Mouse (Mus musculus) lung, postnatal 0 days (tissue): ENCODE data around the gene Ruvbl1. TPM values are rescaled to one million over a fixed set of nuclear protein-coding genes. Genes with fewer than 3 reads are reported as not detected.
A peak's percentile ranks its signal among the peaks of the same experiment; 100 is the strongest.

Source experiments
- ATAC-seq: fragments of 200-750 bp; cut with Nextera tagmentation; 2 replicates; pipeline ENCODE4 v1.8.0; 2017; ENCODE audit warnings: moderate library complexity
- DNase-seq: peaks from one replicate; pipeline ENCODE4 v3.0.0-alpha.2; 2016; ENCODE audit warnings: low spot score
- H3K27ac ChIP-seq: fragments of 300-500 bp; sonication (generic); 2 replicates; pipeline ENCODE4 v1.5.1; 2014; ENCODE audit warnings: antibody characterized with exemption, mild to moderate bottlenecking, low read length, mixed read lengths
- H3K27me3 ChIP-seq: fragments of 300-500 bp; sonication (generic); replicated peaks from 2 replicates; pipeline ENCODE4 v1.6.1; 2014; ENCODE audit warnings: low read length, mixed read lengths; ENCODE audit not compliant: insufficient read depth
- H3K36me3 ChIP-seq: fragments of 300-500 bp; sonication (generic); 2 replicates; pipeline ENCODE4 v1.6.1; 2014; ENCODE audit warnings: low read length, mixed read lengths; ENCODE audit not compliant: insufficient read depth
- H3K4me1 ChIP-seq: fragments of 300-500 bp; sonication (generic); 2 replicates; pipeline ENCODE4 v1.6.1; 2014; ENCODE audit warnings: antibody characterized with exemption, low read depth, low read length, mixed read lengths; ENCODE audit not compliant: insufficient read depth
- H3K4me2 ChIP-seq: fragments of 300-500 bp; sonication (generic); replicated peaks from 2 replicates; pipeline ENCODE4 v1.6.1; 2014; ENCODE audit warnings: low read depth, mild to moderate bottlenecking, low read length, moderate library complexity, mixed read lengths
- H3K4me3 ChIP-seq: fragments of 300-500 bp; sonication (generic); 2 replicates; pipeline ENCODE4 v1.5.1; 2014; ENCODE audit warnings: low read depth, low read length
- H3K9ac ChIP-seq: fragments of 300-500 bp; sonication (generic); replicated peaks from 2 replicates; pipeline ENCODE4 v1.6.1; 2014; ENCODE audit warnings: low read depth, mild to moderate bottlenecking
- H3K9me3 ChIP-seq: fragments of 300-500 bp; sonication (generic); 2 replicates; pipeline ENCODE4 v1.6.1; 2016; ENCODE audit warnings: low read length, mixed read lengths
- CTCF ChIP-seq: IDR thresholded peaks from 2 replicates; pipeline ENCODE4 v1.5.1; 2016; ENCODE audit warnings: antibody characterized with exemption, mild to moderate bottlenecking
- EP300 ChIP-seq: IDR thresholded peaks from 2 replicates; pipeline ENCODE4 v1.6.1; 2016; ENCODE audit warnings: antibody characterized with exemption, mild to moderate bottlenecking, control low read depth
- WGBS: fragments of 180-500 bp; shearing (Covaris S2); extraction: QIAGEN DNeasy Blood & Tissue Kit; methylation state at CpG from one replicate; pipeline ENCODE4 v1.1.7; 2014; 5-methylcytosine and 5-hydroxymethylcytosine counted together
- polyA plus RNA-seq: library from polyadenylated mRNA; unstranded; fragments of >200 nt; fragmentation: Nextera tagmentation; extraction: Ambion mirVana; gene quantifications from 2 replicates; pipeline ENCODE4 v1.2.1, GENCODE M21; 2015

Ruvbl1 gene
- polyA plus RNA-seq, 1 experiment from 2014 or later = 48.5 TPM

DNA sequence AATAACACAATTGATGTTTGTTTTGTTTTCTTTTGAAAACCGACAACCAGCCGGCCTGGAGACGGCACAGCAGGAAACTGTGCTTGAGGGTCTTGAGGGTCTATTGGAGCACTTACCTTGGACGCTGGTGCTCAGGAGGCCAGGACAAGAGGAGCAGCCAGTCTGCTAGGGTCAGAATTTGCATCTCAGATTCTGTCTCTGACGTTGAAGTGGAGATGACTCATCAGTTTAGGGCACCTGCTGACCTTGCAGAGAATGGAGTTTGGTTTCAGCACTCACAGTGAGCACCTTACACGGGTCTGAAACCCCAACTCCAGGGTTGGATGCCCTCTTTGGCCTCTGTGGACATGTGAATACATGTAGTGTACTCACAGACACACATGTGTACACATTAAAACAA is 4.7 kb downstream of the Ruvbl1 start:
- Histone ChIP-seq H3K9ac (no peak overlapping the region), H3K27me3 (no peaks in the 10 kb centered on the region), H3K27ac (no peak overlapping the region), H3K4me3 (no peak overlapping the region), H3K9me3 (no peaks in the 10 kb centered on the region), H3K4me2 (no peak overlapping the region), H3K36me3 (peaks cover 21% of the 10 kb centered on the region; the same call in 1 of the 2 replicates), H3K4me1 (peaks cover 10% of the 10 kb centered on the region; the same call in 1 of the 2 replicates)
- 67% methylated on average over 6 of the region's 6 CpGs for WGBS
- no peak for DNase-seq
- TF ChIP-seq CTCF (no peak), EP300 (no peak)
- ATAC-seq = no peak

DNA sequence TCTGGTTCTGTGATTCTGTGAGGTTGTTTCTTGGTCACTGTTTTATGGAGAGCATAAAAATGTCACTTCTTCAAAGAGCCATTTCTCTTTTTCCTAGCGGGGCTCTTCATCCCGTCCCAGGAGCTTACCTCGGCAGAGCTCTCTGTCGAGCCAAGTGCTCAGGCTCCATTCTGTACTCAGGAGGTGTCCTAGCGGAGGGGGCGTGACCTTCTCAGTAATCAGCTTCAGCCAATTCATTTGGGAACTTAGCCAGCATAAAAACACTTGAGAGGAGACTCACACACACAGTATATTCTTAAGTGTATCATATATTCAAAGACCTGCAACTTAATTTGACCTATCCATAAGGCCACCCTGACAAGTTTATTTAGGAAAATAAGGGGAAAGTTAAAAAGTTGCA is 15.2 kb downstream of the Ruvbl1 start:
- Histone ChIP-seq H3K4me1 (no peaks in the 10 kb centered on the region), H3K4me2 (no peak overlapping the region), H3K4me3 (no peak overlapping the region), H3K36me3 (peaks cover 17% of the 10 kb centered on the region; the same call in 1 of the 2 replicates), H3K9me3 (no peaks in the 10 kb centered on the region), H3K27ac (no peak overlapping the region), H3K27me3 (no peaks in the 10 kb centered on the region), H3K9ac (no peak overlapping the region)
- WGBS = 59% methylated on average over 6 of the region's 6 CpGs
- no peak for DNase-seq
- TF ChIP-seq EP300 (no peak), CTCF (no peak)
- no peak for ATAC-seq

- TF ChIP-seq EP300 (no peak), CTCF (no peak)
These were observed 17.9 kb downstream of the Ruvbl1 start for GRCm38 (mm10) chr6:88483111-88483510.

DNA sequence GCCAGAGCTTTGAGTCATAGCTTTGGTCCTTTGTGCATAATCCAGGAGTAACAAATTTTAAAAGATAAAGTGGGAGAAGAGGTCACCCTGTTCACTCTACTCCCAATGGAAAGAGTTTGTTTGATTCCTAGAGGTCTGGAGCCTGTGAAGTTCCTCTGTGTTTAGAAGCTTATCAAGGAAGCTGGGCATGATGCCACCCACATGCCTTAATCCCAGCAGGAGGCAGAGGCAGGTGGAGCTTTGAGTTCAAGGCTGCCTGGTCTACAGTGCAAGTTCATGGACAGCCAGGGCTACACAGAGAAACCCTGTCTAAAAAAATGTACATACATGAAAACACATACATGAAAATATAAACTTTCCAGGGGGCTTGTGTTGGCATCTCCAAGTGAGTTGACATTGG is 18.7 kb downstream of the Ruvbl1 start:
- ATAC-seq = no peak
- H3K36me3 ChIP-seq = peaks cover 17% of the 10 kb centered on the region; the same call in 1 of the 2 replicates
- TF ChIP-seq EP300 (no peak), CTCF (no peak)

More at GRCm38 (mm10) chr6:88483111-88483510, 17.9 kb downstream of the Ruvbl1 start:
- no peak overlapping the region for H3K27ac ChIP-seq
- WGBS = 55% methylated on average over 7 of the region's 7 CpGs
- H3K4me1 ChIP-seq = no peaks in the 10 kb centered on the region
- no peak overlapping the region for H3K9ac ChIP-seq
- H3K36me3 ChIP-seq = peaks cover 17% of the 10 kb centered on the region; the same call in 1 of the 2 replicates
- DNase-seq (peak; percentile 50), ATAC-seq (peak; percentile 25)
- no peak overlapping the region for H3K4me3 ChIP-seq
- no peak overlapping the region for H3K4me2 ChIP-seq
- H3K9me3 ChIP-seq = no peaks in the 10 kb centered on the region
- no peaks in the 10 kb centered on the region for H3K27me3 ChIP-seq

DNA sequence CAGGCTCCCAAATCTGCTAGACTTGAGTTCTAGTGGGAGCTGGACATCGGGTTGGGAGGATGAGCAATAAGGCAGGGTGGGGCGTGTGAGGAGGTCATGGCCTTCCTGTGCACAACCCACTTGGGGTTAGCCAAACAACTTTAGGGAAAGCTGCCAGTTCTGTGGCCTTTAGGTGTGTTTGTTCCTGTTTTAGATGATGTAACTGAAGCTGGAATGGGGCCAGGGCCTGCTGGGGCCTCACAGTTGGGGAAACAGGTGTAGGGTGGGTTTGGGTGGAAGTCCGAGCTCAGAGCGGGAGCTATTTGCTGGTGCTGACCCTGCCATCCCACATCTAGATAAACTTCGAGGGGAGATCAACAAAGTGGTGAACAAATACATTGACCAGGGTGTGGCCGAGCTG is 20.2 kb downstream of the Ruvbl1 start:
- no peak overlapping the region for H3K9ac ChIP-seq
- peaks cover 8% of the 10 kb centered on the region; the same call in 1 of the 2 replicates for H3K36me3 ChIP-seq
- ATAC-seq (peak; percentile 66), DNase-seq (peak; percentile 66)
- 56% methylated on average over 6 of the region's 6 CpGs for WGBS
- H3K4me3 ChIP-seq = no peak overlapping the region
- H3K4me2 ChIP-seq = no peak overlapping the region
- H3K27ac ChIP-seq = no peak overlapping the region
- TF ChIP-seq EP300 (peak; percentile 75), CTCF (no peak)
- H3K9me3 ChIP-seq = no peaks in the 10 kb centered on the region
- no peaks in the 10 kb centered on the region for H3K27me3 ChIP-seq
- no peaks in the 10 kb centered on the region for H3K4me1 ChIP-seq

More for the DNA sequence above, 18.7 kb downstream of the Ruvbl1 start:
- Histone ChIP-seq H3K9me3 (no peaks in the 10 kb centered on the region), H3K4me2 (no peak overlapping the region), H3K4me3 (no peak overlapping the region), H3K27ac (no peak overlapping the region), H3K4me1 (no peaks in the 10 kb centered on the region), H3K27me3 (no peaks in the 10 kb centered on the region), H3K9ac (no peak overlapping the region)
- no peak for DNase-seq

- WGBS = 71% methylated on average over 8 of the region's 8 CpGs
- Histone ChIP-seq H3K4me1 (no peaks in the 10 kb centered on the region), H3K4me3 (no peak overlapping the region), H3K27me3 (no peaks in the 10 kb centered on the region), H3K36me3 (peaks cover 5% of the 10 kb centered on the region; the same call in 1 of the 2 replicates), H3K9ac (no peak overlapping the region), H3K9me3 (no peaks in the 10 kb centered on the region), H3K27ac (no peak overlapping the region), H3K4me2 (no peak overlapping the region)
- ATAC-seq (peak; percentile 57), DNase-seq (peak; percentile 59)
- TF ChIP-seq EP300 (no peak), CTCF (peak; percentile 74)
These were observed 21.7 kb downstream of the Ruvbl1 start for GRCm38 (mm10) chr6:88486893-88487292.

- no peak overlapping the region for H3K4me2 ChIP-seq
- H3K27me3 ChIP-seq = no peaks in the 10 kb centered on the region
- ATAC-seq (no peak), DNase-seq (no peak)
- no peaks in the 10 kb centered on the region for H3K4me1 ChIP-seq
- peaks cover 10% of the 10 kb centered on the region; the same call in 1 of the 2 replicates for H3K36me3 ChIP-seq
- 88% methylated on average over 7 of the region's 7 CpGs for WGBS
- H3K27ac ChIP-seq = no peak overlapping the region
- no peak for TF ChIP-seq CTCF
- no peak for TF ChIP-seq EP300
- H3K9me3 ChIP-seq = no peaks in the 10 kb centered on the region
- no peak overlapping the region for H3K9ac ChIP-seq
- H3K4me3 ChIP-seq = no peak overlapping the region
These were observed 23.8 kb downstream of the Ruvbl1 start for GRCm38 (mm10) chr6:88489026-88489425.
